Mouse (Mus musculus): ENCODE measurements around the gene Rac2.

Gene Rac2

DNA sequence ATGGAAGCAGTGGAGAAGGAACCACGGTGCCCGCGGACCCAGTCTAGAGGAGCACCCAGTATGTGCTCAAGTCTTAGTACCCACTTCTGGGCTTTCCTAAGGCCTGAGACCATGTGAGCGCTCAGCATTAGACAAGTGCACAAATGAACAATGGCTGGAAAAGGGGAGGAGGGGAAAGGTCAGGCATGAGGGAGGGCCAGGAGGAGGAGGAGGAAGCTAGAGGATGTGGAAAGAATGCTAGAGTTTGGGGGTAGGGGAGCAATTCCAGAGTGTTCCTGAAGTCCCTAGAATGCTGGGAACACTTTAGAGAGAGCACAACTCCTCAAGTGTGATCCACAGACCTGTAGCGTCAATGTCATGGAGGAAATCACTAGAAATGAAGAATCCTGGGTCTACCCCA lies 48.4 kb downstream of the Rac2 start:
- no peak for DNase-seq (ENCODE audit: extremely low read depth, low read depth, low spot score)

DNA sequence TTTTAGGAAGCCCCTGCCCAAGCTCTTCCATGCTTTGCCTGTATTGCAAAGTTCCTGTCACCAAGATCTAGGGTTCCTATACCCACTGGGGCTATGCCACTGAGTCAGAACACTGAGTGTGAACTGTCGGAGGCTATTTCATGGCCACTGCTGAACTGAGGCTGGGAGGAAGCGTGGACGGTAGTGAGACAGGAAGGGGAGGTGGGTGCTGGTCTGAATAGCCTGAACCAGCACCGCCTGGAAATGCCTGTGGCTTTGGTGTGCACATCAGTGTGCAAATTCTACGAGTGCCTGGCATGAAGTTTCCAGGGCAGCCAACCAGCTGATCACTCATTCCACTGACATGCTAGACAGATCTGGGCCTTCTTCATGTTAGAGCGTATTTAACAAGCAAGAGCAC lies 50.7 kb downstream of the Rac2 start:
- DNase-seq (ENCODE audit: extremely low read depth, low read depth, low spot score): no peak

DNA sequence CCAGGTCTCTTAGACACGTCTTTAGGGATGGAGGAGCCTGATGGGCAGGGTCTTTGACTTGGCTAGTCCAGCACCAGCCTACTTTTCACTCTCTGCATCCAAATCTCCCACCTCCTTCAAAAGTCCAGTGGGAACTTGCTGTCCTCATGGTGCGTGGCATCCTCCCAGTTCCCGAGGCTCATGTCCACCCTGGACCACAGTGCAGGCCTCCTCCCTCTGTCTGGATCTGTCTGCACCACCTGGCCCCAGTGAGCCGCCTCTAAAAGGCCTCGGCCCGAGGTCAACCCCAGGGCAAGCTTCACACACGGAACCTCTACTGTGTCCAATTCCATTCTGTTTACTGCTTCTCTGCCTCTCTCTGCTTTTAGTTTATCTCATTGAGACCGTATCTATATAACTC lies 51.3 kb downstream of the Rac2 start:
- no peak for DNase-seq (ENCODE audit: extremely low read depth, low read depth, low spot score)

DNA sequence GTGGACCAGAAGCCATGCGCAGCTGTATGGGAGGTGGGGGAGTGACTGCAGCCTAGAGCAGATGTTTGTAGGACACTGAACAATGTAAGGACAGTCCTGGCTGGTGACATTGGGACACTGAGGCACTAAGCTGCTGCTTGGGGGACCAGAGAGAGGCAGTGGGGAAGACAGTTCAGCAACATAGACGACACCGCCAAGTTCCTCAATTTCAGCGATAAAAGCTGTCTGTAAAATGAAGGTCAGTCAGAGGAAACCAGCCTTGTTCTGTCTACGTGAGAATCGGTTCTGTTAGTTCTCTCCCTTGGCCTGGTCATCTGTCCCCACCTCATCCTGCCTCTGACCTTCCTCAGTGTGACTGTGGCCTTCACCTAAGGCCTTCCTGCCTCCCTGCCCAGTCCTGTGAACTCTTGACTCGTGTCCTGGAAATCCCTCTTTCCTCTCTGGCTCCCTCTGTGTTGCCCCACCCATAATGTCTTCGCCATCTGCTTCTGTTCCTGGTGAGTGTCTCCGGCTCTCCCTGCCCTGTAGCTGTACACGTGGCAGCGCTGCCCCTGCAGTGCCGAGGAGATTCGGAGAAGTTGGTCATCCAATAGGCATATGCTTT lies 52.4 kb downstream of the Rac2 start:
- no peak for DNase-seq (ENCODE audit: extremely low read depth, low read depth, low spot score)

DNA sequence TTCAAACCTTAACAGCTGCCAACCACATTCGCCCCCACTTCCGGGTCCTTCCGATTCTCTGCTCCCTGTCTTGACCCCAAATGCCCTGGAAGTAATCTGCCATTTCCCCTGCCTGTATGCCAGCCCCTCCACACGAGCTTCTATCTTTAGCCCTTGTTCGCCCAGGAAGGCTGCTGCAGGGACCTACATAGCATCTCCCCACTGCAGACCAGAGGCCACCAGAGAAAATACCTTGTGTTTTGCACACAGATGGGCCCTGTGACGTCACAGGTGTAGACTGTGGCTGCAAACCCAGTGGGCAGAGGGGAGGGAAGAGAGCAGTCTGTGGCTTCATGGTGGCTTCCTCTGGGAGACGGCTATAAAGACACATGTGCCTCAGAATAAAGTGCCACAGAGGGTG lies 54.4 kb downstream of the Rac2 start:
- no peak for DNase-seq (ENCODE audit: extremely low read depth, low read depth, low spot score)

DNA sequence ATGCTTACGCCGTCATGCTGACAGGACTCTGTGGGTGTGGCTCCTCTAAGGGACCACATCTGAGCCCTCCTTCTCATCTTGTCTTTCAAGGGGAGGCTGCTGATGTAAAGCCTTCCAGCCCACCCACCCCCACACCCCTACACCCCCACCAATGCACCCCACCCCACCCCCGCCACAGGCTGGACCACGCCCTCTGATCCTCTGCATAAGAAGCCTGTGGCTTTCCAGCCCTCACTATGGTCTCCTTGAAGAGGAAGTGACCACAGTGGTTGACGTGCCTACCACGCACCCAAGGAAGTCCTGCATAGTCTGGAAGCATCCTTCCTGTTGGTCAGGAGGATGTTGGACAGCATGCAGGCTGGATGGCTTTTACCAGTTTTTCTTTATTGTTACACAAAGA lies 56.8 kb downstream of the Rac2 start:
- no peak for DNase-seq (ENCODE audit: extremely low read depth, low read depth, low spot score)

DNA sequence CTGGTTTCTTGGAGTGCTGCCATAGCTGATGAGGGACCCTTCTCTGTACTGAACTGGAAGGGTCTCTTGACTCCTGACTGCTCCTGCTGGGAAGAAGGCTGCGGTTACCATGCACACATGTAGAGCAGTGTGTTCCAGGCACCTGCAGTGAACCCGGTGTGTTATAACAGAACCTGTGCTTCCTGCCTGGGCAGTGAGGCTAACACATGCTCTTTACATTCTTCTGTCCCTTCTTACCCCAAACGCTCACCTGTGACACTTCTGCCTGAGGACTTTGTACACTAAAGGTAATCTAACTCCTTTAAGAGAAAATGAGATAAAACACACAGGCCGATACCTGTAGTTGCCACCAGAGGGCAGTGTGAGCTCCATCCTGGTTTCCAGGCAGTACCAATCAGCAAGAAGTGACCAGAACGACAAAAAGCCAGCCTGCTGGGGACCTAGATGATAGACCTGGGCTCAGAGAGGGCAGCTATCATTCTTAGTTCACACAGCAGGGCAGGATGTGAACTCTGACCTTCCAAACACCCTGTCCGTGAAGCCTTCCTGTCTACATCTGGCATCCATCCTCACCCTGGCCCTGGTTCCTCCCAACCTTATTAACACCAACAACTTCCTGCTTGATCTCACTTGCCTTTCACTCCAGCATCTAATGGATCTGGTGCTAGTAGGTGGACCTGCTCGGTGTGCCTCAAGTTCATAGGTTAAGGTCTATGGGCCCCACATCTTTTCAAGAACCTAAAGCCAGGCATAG lies 58.0 kb downstream of the Rac2 start:
- DNase-seq (ENCODE audit: extremely low read depth, low read depth, low spot score): no peak

DNA sequence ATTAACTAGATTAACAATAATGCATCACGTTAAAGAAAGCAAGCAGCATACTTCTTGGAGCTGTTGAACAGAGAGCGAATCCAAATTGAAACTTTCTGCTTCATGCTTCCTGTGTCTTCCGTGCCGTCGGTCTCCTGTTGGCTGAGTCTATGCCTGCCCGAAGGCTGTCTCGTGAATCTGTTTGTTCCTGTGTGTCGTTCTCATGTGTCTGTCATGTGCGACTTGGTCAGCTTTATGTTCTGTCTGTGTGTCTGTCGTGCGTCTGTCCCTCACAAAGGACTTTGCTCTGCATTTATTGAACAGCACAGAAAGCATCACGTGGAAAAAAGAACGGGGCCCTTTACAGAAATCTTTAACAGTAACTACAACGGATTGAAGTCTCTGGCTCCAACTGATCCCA lies 59.6 kb downstream of the Rac2 start:
- DNase-seq (ENCODE audit: extremely low read depth, low read depth, low spot score): no peak

DNA sequence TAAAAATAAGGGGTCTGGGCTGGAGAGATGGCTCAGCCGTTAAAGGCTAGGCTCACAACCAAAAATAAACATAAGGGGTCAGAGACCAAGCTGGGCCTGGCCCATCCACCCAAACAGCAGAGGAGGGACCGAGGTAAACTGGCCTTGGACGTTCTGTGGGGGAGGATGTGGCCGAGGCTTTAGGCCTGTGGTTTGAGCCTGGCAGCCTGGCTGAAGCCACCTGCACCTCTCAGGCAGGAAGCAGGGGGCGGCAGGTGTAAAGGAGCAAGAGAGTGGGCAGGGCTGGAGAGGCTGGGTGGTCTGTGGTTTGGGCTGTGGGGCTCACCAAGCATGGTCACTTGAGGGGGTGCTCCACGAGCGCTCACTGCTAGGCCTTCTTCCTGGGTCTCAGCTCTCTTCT lies 60.6 kb downstream of the Rac2 start:
- DNase-seq (ENCODE audit: extremely low read depth, low read depth, low spot score): no peak

DNA sequence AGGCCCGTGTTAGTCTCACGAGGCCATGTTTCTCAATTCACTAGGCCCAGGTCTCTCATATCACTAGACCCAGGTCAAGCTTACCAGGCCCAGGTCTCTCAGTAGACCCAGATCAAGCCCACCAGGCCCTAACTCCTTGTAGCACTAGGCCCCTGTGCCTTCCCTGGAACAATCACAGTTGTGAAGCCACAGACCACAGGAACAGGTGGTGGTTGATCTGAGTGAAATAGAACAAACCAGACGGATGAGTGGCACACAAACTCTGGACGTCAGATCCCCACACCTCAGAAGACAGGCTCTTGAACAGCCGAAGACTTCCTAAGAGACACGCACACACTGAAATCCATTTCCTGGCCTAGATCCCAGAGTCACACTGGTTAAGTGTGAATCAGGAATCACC lies 61.8 kb downstream of the Rac2 start:
- no peak for DNase-seq (ENCODE audit: extremely low read depth, low read depth, low spot score)

DNA sequence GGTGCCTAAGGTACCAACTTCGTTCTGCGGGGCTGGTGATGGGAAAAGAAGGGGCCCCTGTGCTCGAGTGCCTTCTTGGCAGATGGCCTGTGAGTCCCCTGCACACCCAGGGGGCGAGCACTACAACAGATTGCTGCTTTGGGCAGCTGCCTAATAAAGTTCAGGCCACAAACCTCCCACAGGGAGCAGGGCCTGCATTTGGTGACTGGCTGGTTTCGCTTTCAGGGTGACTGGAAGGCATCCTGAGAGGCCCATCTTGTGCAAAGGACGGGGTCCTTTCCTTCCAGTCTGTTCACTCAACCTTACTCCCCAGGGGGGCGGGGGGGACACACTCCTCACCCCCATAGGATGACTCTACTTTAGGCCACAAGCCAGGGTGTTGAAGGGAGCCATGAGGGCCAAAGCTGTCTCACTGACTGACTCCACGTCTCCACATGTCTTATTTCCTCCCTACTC lies 62.4 kb downstream of the Rac2 start:
- DNase-seq (ENCODE audit: extremely low read depth, low read depth, low spot score): no peak

DNA sequence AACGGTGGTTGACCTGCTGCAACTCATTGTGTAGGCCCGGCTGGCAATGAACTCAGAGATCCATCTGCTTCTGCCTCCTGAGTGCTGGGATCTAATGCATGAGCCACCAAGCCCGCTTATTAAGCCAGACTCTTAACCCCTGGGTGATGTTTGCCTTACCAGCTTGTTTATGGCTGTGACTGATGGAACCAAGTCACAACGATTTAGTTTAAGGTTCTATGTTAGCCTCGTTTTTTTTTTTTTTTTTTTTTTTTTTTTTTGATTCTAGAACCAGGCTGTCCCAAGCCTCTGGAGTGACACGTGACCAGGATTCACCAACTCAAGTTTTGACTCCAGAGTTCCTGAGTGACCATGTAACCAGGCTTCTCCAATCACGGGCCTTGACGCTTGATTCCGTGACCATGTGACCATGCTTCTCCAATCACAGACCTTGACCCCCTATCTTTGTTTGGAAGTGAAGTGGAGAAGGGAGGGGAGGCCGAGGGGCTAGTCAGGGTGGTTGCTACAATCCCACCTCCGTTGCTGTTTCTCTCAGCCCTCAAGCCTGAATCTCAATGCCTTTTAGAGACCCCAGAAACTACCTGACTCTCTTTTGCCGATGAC lies 63.2 kb downstream of the Rac2 start:
- no peak for DNase-seq (ENCODE audit: extremely low read depth, low read depth, low spot score)
